Mouse (Mus musculus): ENCODE measurements around the gene Ugt3a2. TPM values are rescaled to one million over a fixed set of nuclear protein-coding genes. Genes with fewer than 3 reads are reported as not detected.

Gene Ugt3a2
- total RNA-seq (2021) = not detected

- no peak for DNase-seq (ENCODE audit: extremely low spot score in 1 of 2, low spot score in 1 of 2)
Observed at GRCm38 (mm10) chr15:9335341-9335740, at the start of gene Ugt3a2. Ugt3a2 (plus strand) TSS chr15:9335550.

DNA sequence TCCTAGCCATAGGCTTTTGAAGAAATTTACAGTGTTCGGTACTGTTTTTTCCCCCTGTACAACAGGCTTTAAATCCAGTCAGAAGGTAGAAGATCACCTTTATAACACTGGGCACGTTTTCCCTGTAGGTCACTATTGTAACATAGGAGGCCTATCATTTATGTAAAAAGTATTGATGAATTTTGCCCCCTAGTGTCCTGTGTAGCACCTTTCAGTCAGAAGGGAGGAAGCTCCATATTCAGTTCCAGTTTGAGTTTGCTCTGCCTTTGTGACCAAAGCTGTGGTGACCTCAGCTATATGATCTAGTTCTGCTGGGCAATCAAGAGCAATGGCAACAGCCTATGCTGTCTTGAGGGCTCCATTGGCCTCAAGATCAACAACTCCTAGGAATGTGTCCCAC, 45.7 kb upstream of the Ugt3a2 start:
- no peak for DNase-seq (ENCODE audit: extremely low spot score in 1 of 2, low spot score in 1 of 2)

DNA sequence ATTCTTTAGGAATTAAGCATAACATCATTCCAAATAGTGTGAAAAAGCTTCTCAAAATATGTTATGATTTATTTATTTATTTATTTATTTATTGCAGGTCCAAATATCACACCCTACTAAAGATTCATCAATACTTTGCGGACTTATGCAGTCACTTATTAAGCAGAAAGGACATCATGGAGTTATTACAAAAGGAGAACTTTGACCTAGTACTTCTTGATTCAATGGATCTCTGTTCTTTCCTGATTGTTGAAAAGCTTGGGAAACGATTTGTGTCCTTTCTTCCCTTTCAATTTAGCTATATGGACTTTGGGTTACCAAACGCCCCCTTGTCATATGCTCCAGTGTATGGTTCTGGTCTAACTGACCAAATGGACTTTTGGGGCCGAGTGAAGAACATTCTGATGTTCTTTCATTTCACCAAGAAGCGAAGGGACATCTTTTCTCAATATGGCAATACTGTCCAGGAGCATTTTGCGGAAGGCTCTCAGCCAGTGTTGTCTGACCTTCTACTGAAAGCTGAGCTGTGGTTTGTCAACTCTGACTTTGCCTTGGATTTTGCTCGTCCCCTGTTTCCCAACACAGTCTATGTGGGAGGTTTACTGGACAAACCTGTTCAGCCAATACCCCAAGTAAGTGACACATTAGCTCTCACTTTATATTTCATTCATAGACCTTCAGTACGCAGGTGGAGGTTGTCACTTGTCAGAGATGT, 29.2 kb upstream of the Ugt3a2 start:
- no peak for DNase-seq (ENCODE audit: extremely low spot score in 1 of 2, low spot score in 1 of 2)

GRCm38 (mm10) chr15:9334596-9334995, 754 bp upstream of the Ugt3a2 start:
- DNase-seq (ENCODE audit: extremely low spot score in 1 of 2, low spot score in 1 of 2) = no peak

DNA sequence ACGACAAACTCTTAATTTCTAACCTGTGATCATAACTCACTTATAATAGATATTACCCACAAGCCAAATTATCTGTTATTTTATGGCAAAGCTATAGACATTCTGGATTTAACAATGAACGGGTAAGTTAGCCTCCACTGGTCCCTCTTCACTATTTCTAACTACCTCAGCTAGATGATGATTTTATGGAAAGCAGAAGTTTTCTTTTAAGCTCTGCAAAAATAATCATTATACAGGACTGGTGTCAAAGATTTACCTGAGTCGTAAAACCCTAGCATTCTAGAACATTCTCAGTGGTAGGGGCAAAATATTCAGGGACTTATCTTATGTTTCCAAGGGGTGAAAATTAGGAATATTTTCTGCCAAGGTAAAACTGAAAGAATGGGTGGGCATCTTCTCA, 1.3 kb downstream of the Ugt3a2 start:
- no peak for DNase-seq (ENCODE audit: extremely low spot score in 1 of 2, low spot score in 1 of 2)

DNA sequence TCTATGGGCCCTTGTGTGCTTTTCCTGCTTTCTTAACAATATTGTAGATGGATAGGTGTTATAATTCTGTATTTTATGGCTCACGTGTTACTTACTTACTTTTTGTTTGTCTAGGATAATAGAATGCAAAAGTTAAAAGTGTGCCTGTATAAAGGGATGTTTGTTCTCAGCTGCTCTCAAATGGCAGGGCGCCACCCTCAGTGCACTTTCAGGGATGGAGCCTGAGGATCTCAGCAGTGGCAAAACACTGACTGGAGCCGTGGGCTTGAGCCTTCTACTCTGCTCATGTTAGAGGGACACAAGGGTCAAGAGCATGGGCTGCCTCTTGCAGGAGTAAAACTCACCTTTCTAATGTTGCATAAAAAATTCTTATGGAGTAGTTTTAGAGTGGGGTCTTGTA, 1.7 kb downstream of the Ugt3a2 start:
- DNase-seq (ENCODE audit: extremely low spot score in 1 of 2, low spot score in 1 of 2) = no peak

- DNase-seq (ENCODE audit: extremely low spot score in 1 of 2, low spot score in 1 of 2) = no peak
Observed at GRCm38 (mm10) chr15:9348739-9349138, 13.4 kb downstream of the Ugt3a2 start.

DNA sequence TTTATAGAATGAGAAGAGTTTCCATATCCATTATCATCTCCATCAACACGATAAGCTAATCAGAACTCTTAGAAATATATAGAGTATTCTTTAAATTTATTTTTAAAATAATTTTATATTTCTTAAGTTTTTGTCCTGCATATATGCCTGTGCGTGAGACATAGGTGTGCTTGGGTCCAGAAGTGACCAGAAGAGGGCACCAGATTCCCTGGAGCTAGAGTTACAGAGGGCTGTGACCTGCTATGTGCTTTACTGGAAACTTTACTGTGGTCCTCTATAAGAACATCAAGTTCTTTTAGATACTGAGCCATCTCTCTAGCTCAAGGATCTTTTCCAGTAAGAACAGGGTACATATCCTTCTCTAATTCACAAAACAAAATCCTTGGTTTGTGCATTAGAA, 27.5 kb downstream of the Ugt3a2 start:
- no peak for DNase-seq (ENCODE audit: extremely low spot score in 1 of 2, low spot score in 1 of 2)

- no peak for DNase-seq (ENCODE audit: extremely low spot score in 1 of 2, low spot score in 1 of 2)
Observed at GRCm38 (mm10) chr15:9368774-9369173, 33.4 kb downstream of the Ugt3a2 start.

GRCm38 (mm10) chr15:9376281-9376680, 40.9 kb downstream of the Ugt3a2 start:
- no peak for DNase-seq (ENCODE audit: extremely low spot score in 1 of 2, low spot score in 1 of 2)

DNA sequence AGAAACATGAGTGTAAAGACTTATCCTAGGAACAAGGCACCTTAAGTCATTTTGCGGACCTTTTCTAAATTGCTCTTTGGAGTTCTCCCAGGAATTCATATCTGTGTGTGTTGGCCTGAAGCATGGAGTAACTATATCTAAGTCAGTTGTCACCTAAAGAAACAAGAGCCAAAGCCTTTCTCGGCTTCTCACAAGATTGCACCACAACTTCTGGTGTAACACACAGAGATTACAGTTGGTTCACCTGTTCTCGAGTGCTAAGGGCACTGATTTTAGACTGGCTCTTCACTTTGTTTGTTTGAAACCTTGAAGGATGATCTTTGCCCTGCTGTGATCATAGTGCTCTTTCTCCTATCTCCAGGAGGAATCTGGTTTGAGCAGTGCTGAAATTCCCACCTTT, 74.1 kb downstream of the Ugt3a2 start:
- DNase-seq (ENCODE audit: extremely low spot score in 1 of 2, low spot score in 1 of 2) = no peak

Other genes with a start within 250 kb of the Ugt3a2 start
- 10 to 100 TPM; 58.7 to 59.2 TPM for gene Lmbrd2, start 195.0 kb upstream of the Ugt3a2 start, total RNA-seq (2021)
- gene Skp2, start 180.1 kb upstream of the Ugt3a2 start, total RNA-seq (2021) = 1 to 10 TPM; 4.2 to 4.4 TPM
- not detected for gene Ugt3a1, start 58.7 kb upstream of the Ugt3a2 start, total RNA-seq (2021)
- 1 to 10 TPM; 2.3 to 2.5 TPM for gene Capsl, start 100.5 kb downstream of the Ugt3a2 start, total RNA-seq (2021)
- gene Il7r, start 194.6 kb downstream of the Ugt3a2 start, total RNA-seq (2021) = under 1 TPM; 0.34 to 0.35 TPM

All from layer of hippocampus, postnatal 25 days (tissue).